Mouse (Mus musculus): ENCODE data around the gene Pik3ap1. TPM values are rescaled to one million over a fixed set of nuclear protein-coding genes. Genes with fewer than 3 reads are reported as not detected.

Pik3ap1 gene
- polyA plus RNA-seq, 1 experiment from 2014 or later, result 8.6 TPM

GRCm38 (mm10) chr19:41341677-41342076 is 43.2 kb downstream of the Pik3ap1 start:
- Histone ChIP-seq H3K9ac (ENCODE audit: low read length) (no peak overlapping the region), H3K4me2 (ENCODE audit: low read depth, low read length) (no peak overlapping the region), H3K4me1 (ENCODE audit: control insufficient read depth, insufficient read depth, low read length) (no peaks in the 10 kb centered on the region), H3K4me3 (replicated peaks; ENCODE audit: low read length) (no peak overlapping the region), H3K27ac (ENCODE audit: low read length) (no peak overlapping the region), H3K27me3 (ENCODE audit: control insufficient read depth, insufficient read depth, low read length) (no peaks in the 10 kb centered on the region), H3K9me3 (replicated peaks; ENCODE audit: control insufficient read depth, low read length) (no peaks in the 10 kb centered on the region), H3K36me3 (ENCODE audit: control insufficient read depth, insufficient read depth, low read length) (no peaks in the 10 kb centered on the region)
- no peak for ATAC-seq (ENCODE audit: insufficient read depth, low FRiP score)
- WGBS, result 73% methylated on average over 5 of the region's 5 CpGs

DNA sequence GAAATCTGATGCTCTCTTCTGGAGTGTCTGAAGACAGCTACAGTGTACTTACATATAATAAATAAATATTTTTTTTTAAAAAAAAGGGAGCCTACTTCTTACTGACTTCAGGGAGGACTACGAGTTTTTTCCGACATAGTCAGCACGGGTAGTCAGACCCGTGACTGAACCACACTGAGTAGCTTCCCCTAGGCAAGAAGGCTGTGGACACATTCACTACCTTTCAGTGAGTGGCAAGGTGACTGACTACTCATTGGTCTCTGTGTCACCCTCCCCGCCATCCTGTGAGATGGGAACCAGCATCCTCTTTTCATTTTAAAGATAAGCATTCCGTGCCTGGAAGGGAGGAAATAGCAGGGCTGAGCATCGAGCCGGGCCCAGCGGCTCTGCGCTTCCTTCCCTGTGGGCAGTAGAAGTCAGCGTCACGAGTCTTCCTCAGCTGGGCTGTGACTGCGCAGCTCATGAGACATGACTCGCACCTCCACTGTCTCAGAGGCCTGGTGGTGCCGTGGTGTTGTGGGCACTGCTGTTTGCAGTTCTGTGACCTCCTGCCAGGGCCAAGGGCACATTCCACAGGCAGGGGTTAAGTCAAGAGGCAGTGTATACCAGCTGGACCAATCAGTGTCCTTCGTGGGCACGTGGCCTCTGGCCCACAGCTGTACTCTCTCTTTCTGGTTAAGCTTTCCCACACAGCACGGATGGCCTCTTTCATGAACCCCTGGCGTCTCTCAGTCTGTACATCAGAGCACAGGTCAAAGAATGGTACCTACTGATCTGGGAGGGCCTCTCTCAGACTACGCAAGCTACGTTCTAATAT is 45.7 kb downstream of the Pik3ap1 start:
- Histone ChIP-seq H3K27ac (ENCODE audit: low read length) (no peak overlapping the region), H3K4me1 (ENCODE audit: control insufficient read depth, insufficient read depth, low read length) (no peaks in the 10 kb centered on the region), H3K9ac (ENCODE audit: low read length) (no peak overlapping the region), H3K27me3 (ENCODE audit: control insufficient read depth, insufficient read depth, low read length) (no peaks in the 10 kb centered on the region), H3K4me3 (replicated peaks; ENCODE audit: low read length) (no peak overlapping the region), H3K9me3 (replicated peaks; ENCODE audit: control insufficient read depth, low read length) (no peaks in the 10 kb centered on the region), H3K4me2 (ENCODE audit: low read depth, low read length) (no peak overlapping the region), H3K36me3 (ENCODE audit: control insufficient read depth, insufficient read depth, low read length) (no peaks in the 10 kb centered on the region)
- 57% methylated on average over 21 of the region's 21 CpGs for WGBS
- ATAC-seq (ENCODE audit: insufficient read depth, low FRiP score), result peak; percentile 29; the same call in 1 of the 2 replicates

- no peak for ATAC-seq (ENCODE audit: insufficient read depth, low FRiP score)
- H3K27me3 ChIP-seq (ENCODE audit: control insufficient read depth, insufficient read depth, low read length), result no peaks in the 10 kb centered on the region
- H3K4me3 ChIP-seq (replicated peaks; ENCODE audit: low read length), result no peak overlapping the region
- H3K9me3 ChIP-seq (replicated peaks; ENCODE audit: control insufficient read depth, low read length), result no peaks in the 10 kb centered on the region
- 71% methylated on average over 6 of the region's 6 CpGs for WGBS
- H3K27ac ChIP-seq (ENCODE audit: low read length), result no peak overlapping the region
- H3K36me3 ChIP-seq (ENCODE audit: control insufficient read depth, insufficient read depth, low read length), result no peaks in the 10 kb centered on the region
- H3K4me1 ChIP-seq (ENCODE audit: control insufficient read depth, insufficient read depth, low read length), result no peaks in the 10 kb centered on the region
- H3K9ac ChIP-seq (ENCODE audit: low read length), result no peak overlapping the region
- no peak overlapping the region for H3K4me2 ChIP-seq (ENCODE audit: low read depth, low read length)
These were observed 46.5 kb downstream of the Pik3ap1 start for GRCm38 (mm10) chr19:41338379-41338778.

DNA sequence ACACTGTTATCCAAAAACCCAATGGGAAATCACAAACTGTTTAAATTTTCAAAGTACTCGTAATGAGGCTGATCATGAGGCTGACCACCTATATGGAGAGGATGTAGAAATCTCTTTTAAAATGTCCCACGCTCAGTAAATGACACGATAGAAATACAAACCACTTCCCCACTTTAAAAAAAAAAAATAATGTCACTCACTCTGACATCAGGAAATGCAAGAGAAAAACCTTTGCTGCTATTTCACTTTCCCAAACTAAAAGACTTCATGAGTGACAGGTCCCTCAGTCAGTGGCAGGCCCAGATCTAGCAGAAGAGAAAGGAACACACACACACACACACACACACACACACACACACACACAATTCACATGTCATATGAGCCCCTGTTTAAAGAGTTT is 49.2 kb downstream of the Pik3ap1 start:
- no peaks in the 10 kb centered on the region for H3K36me3 ChIP-seq (ENCODE audit: control insufficient read depth, insufficient read depth, low read length)
- H3K4me2 ChIP-seq (ENCODE audit: low read depth, low read length), result no peak overlapping the region
- H3K4me1 ChIP-seq (ENCODE audit: control insufficient read depth, insufficient read depth, low read length), result no peaks in the 10 kb centered on the region
- WGBS, result 84% methylated on average over 3 of the region's 3 CpGs
- no peak overlapping the region for H3K27ac ChIP-seq (ENCODE audit: low read length)
- no peak overlapping the region for H3K9ac ChIP-seq (ENCODE audit: low read length)
- no peak for ATAC-seq (ENCODE audit: insufficient read depth, low FRiP score)
- H3K9me3 ChIP-seq (replicated peaks; ENCODE audit: control insufficient read depth, low read length), result no peaks in the 10 kb centered on the region
- no peak overlapping the region for H3K4me3 ChIP-seq (replicated peaks; ENCODE audit: low read length)
- H3K27me3 ChIP-seq (ENCODE audit: control insufficient read depth, insufficient read depth, low read length), result no peaks in the 10 kb centered on the region

GRCm38 (mm10) chr19:41332986-41333385 is 51.9 kb downstream of the Pik3ap1 start:
- H3K4me1 ChIP-seq (ENCODE audit: control insufficient read depth, insufficient read depth, low read length), result no peaks in the 10 kb centered on the region
- no peaks in the 10 kb centered on the region for H3K27me3 ChIP-seq (ENCODE audit: control insufficient read depth, insufficient read depth, low read length)
- no peaks in the 10 kb centered on the region for H3K9me3 ChIP-seq (replicated peaks; ENCODE audit: control insufficient read depth, low read length)
- H3K9ac ChIP-seq (ENCODE audit: low read length), result no peak overlapping the region
- ATAC-seq (ENCODE audit: insufficient read depth, low FRiP score), result no peak
- H3K4me3 ChIP-seq (replicated peaks; ENCODE audit: low read length), result no peak overlapping the region
- no peak overlapping the region for H3K4me2 ChIP-seq (ENCODE audit: low read depth, low read length)
- H3K36me3 ChIP-seq (ENCODE audit: control insufficient read depth, insufficient read depth, low read length), result no peaks in the 10 kb centered on the region
- H3K27ac ChIP-seq (ENCODE audit: low read length), result no peak overlapping the region
- 71% methylated on average over 8 of the region's 8 CpGs for WGBS

- no peaks in the 10 kb centered on the region for H3K9me3 ChIP-seq (replicated peaks; ENCODE audit: control insufficient read depth, low read length)
- H3K36me3 ChIP-seq (ENCODE audit: control insufficient read depth, insufficient read depth, low read length), result no peaks in the 10 kb centered on the region
These were observed 52.7 kb downstream of the Pik3ap1 start for GRCm38 (mm10) chr19:41332228-41332627.

GRCm38 (mm10) chr19:41330401-41330800 is 54.5 kb downstream of the Pik3ap1 start:
- H3K27ac ChIP-seq (ENCODE audit: low read length), result no peak overlapping the region
- 75% methylated on average over 7 of the region's 7 CpGs for WGBS
- H3K4me1 ChIP-seq (ENCODE audit: control insufficient read depth, insufficient read depth, low read length), result no peaks in the 10 kb centered on the region
- no peaks in the 10 kb centered on the region for H3K9me3 ChIP-seq (replicated peaks; ENCODE audit: control insufficient read depth, low read length)
- H3K36me3 ChIP-seq (ENCODE audit: control insufficient read depth, insufficient read depth, low read length), result no peaks in the 10 kb centered on the region
- H3K4me3 ChIP-seq (replicated peaks; ENCODE audit: low read length), result no peak overlapping the region
- no peaks in the 10 kb centered on the region for H3K27me3 ChIP-seq (ENCODE audit: control insufficient read depth, insufficient read depth, low read length)
- no peak overlapping the region for H3K4me2 ChIP-seq (ENCODE audit: low read depth, low read length)
- no peak for ATAC-seq (ENCODE audit: insufficient read depth, low FRiP score)
- no peak overlapping the region for H3K9ac ChIP-seq (ENCODE audit: low read length)

More at GRCm38 (mm10) chr19:41332228-41332627, 52.7 kb downstream of the Pik3ap1 start:
- no peaks in the 10 kb centered on the region for H3K27me3 ChIP-seq (ENCODE audit: control insufficient read depth, insufficient read depth, low read length)
- H3K27ac ChIP-seq (ENCODE audit: low read length), result no peak overlapping the region
- H3K4me3 ChIP-seq (replicated peaks; ENCODE audit: low read length), result no peak overlapping the region
- no peak for ATAC-seq (ENCODE audit: insufficient read depth, low FRiP score)
- 79% methylated on average over 12 of the region's 12 CpGs for WGBS
- H3K4me1 ChIP-seq (ENCODE audit: control insufficient read depth, insufficient read depth, low read length), result no peaks in the 10 kb centered on the region
- no peak overlapping the region for H3K4me2 ChIP-seq (ENCODE audit: low read depth, low read length)
- H3K9ac ChIP-seq (ENCODE audit: low read length), result no peak overlapping the region

- no peak overlapping the region for H3K27ac ChIP-seq (ENCODE audit: low read length)
- 92% methylated on average over 7 of the region's 7 CpGs for WGBS
- no peaks in the 10 kb centered on the region for H3K36me3 ChIP-seq (ENCODE audit: control insufficient read depth, insufficient read depth, low read length)
- no peaks in the 10 kb centered on the region for H3K9me3 ChIP-seq (replicated peaks; ENCODE audit: control insufficient read depth, low read length)
- no peak for ATAC-seq (ENCODE audit: insufficient read depth, low FRiP score)
- no peak overlapping the region for H3K4me3 ChIP-seq (replicated peaks; ENCODE audit: low read length)
- H3K9ac ChIP-seq (ENCODE audit: low read length), result no peak overlapping the region
- no peaks in the 10 kb centered on the region for H3K4me1 ChIP-seq (ENCODE audit: control insufficient read depth, insufficient read depth, low read length)
- H3K27me3 ChIP-seq (ENCODE audit: control insufficient read depth, insufficient read depth, low read length), result no peaks in the 10 kb centered on the region
- H3K4me2 ChIP-seq (ENCODE audit: low read depth, low read length), result no peak overlapping the region
These were observed 54.9 kb downstream of the Pik3ap1 start for GRCm38 (mm10) chr19:41329961-41330360.

DNA sequence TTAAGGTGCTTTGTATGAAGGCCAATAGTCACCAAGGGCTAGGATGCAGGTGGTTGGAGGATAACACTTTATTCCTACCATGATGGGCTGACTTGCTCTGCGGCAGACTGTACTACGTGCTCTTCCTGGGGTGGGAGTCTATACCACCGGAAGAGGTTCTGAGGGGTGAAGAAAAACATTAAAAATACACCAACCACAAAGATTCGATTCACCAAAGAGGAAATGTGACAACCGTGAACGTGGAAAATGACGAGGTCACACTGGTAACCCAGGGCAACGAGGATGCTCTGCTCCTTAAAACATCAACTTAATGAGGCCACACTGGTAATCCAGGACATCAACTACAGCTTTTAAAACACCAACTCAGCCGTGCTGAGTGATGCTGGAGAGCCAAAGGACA is 56.2 kb downstream of the Pik3ap1 start:
- no peak for ATAC-seq (ENCODE audit: insufficient read depth, low FRiP score)
- no peak overlapping the region for H3K4me3 ChIP-seq (replicated peaks; ENCODE audit: low read length)
- H3K9ac ChIP-seq (ENCODE audit: low read length), result no peak overlapping the region
- no peaks in the 10 kb centered on the region for H3K27me3 ChIP-seq (ENCODE audit: control insufficient read depth, insufficient read depth, low read length)
- WGBS, result 73% methylated on average over 9 of the region's 9 CpGs
- H3K9me3 ChIP-seq (replicated peaks; ENCODE audit: control insufficient read depth, low read length), result no peaks in the 10 kb centered on the region
- no peaks in the 10 kb centered on the region for H3K36me3 ChIP-seq (ENCODE audit: control insufficient read depth, insufficient read depth, low read length)
- no peak overlapping the region for H3K4me2 ChIP-seq (ENCODE audit: low read depth, low read length)
- no peaks in the 10 kb centered on the region for H3K4me1 ChIP-seq (ENCODE audit: control insufficient read depth, insufficient read depth, low read length)
- no peak overlapping the region for H3K27ac ChIP-seq (ENCODE audit: low read length)

Data from stomach, embryonic 16.5 days (tissue).